Mouse (Mus musculus): Measurements from ENCODE around the gene Erlin1. TPM values are rescaled to one million over a fixed set of nuclear protein-coding genes. Genes with fewer than 3 reads are reported as not detected.
A peak's percentile ranks its signal among the peaks of the same experiment; 100 is the strongest.

The Erlin1 gene
- total and polyA plus RNA-seq, 3 experiments: 9.7 to 26.6 (median 22.7) TPM

GRCm38 (mm10) chr19:44111706-44112105 is 42.1 kb upstream of the Erlin1 start:
- peaks cover 35 to 73% of the 10 kb centered on the region in 2 experiments for H3K36me3 ChIP-seq (replicated peaks in 1 of 2; ENCODE audit: control insufficient read depth in 1 of 2, insufficient read depth in 1 of 2, low read length in 1 of 2)

DNA sequence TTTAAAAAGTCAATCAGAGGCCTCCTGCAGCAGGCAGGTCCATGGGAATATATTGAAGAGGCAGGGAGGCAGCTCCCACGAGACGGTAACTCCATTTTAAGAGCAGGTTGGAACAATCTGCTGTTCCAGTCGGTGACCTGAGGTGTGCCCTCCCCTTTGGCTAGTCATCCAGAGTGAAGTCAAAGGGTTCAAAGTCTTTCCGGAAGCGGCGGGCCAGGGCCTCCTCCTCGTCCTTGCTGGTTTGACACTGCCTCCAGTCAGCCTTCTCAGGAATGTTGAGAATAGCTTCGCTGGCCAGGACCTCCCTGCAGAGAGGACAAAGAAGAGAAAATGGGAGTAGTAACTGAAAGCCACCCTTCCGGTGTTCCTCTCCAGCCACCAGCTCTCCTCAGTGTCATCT is 40.8 kb upstream of the Erlin1 start:
- no peak for TF ChIP-seq EP300 (IDR thresholded peaks at IDR 0.05; ENCODE audit: low read length)
- TF ChIP-seq MXI1 (IDR thresholded peaks at IDR 0.05; ENCODE audit: low read depth, low read length): no peak
- TF ChIP-seq MAFK (IDR thresholded peaks at IDR 0.05; ENCODE audit: insufficient replicate concordance, low read length): no peak
- no peak for TF ChIP-seq MEF2A (IDR thresholded peaks at IDR 0.05; ENCODE audit: borderline replicate concordance, low read depth, low read length)
- TF ChIP-seq ELF1 (IDR thresholded peaks at IDR 0.05; ENCODE audit: low read depth, low read length): no peak
- TF ChIP-seq NRF1 (IDR thresholded peaks at IDR 0.05; ENCODE audit: low read depth, low read length): no peak
- no peak for TF ChIP-seq POLR2AphosphoS2 (IDR thresholded peaks at IDR 0.05; ENCODE audit: low read depth, low read length)
- TF ChIP-seq ZKSCAN1 (IDR thresholded peaks at IDR 0.05; ENCODE audit: borderline replicate concordance, low read depth, low read length): no peak
- TF ChIP-seq SIN3A (IDR thresholded peaks at IDR 0.05; ENCODE audit: low read length): no peak
- no peak overlapping the region for H3K27ac ChIP-seq (ENCODE audit: insufficient read depth, low read depth)
- no peaks in the 10 kb centered on the region for H3K27me3 ChIP-seq (replicated peaks)
- no peak overlapping the region for H3K4me3 ChIP-seq (replicated peaks in 1 of 3; ENCODE audit: low read depth in 2 of 3, low read length in 2 of 3, poor library complexity in 1 of 3)
- peaks cover 28 to 64% of the 10 kb centered on the region in 2 experiments for H3K36me3 ChIP-seq (replicated peaks in 1 of 2; ENCODE audit: control insufficient read depth in 1 of 2, insufficient read depth in 1 of 2, low read length in 1 of 2)
- no peaks in the 10 kb centered on the region for H3K9me3 ChIP-seq (replicated peaks; ENCODE audit: low read length)
- no peak for DNase-seq (ENCODE audit: extremely low read depth)
- in situ Hi-C loops (cut with MboI; ENCODE audit: low pct_ligation_motif_present, low pct_unique_long_range_greater_than_20kb, low sequenced_read_pairs): no loop called here
- H3K4me2 ChIP-seq (ENCODE audit: insufficient read depth, low read depth, poor library complexity, severe bottlenecking): no peak overlapping the region
- peaks cover 6 to 22% of the 10 kb centered on the region in 2 experiments for H3K4me1 ChIP-seq (ENCODE audit: control insufficient read depth in 1 of 2, insufficient read depth in 2 of 2)
- dilution Hi-C loops (cut with MboI; ENCODE audit: extremely low pct_ligation_motif_present, extremely low pct_unique_long_range_greater_than_20kb, low sequenced_read_pairs): no loop called here
- H3K9ac ChIP-seq (ENCODE audit: insufficient read depth, low read depth): no peak overlapping the region
- peaks cover 18% of the 10 kb centered on the region for H3K79me2 ChIP-seq (replicated peaks; ENCODE audit: control insufficient read depth, extremely low read depth, insufficient read depth, poor library complexity, severe bottlenecking)

More at GRCm38 (mm10) chr19:44111706-44112105, 42.1 kb upstream of the Erlin1 start:
- DNase-seq (ENCODE audit: extremely low read depth): no peak
- no peak for TF ChIP-seq PAX5 (IDR thresholded peaks at IDR 0.05; ENCODE audit: low read length)
- TF ChIP-seq ZC3H11A (IDR thresholded peaks at IDR 0.05; ENCODE audit: low read depth, low read length): no peak
- no peak for TF ChIP-seq ELF1 (IDR thresholded peaks at IDR 0.05; ENCODE audit: low read depth, low read length)
- TF ChIP-seq KAT2A (IDR thresholded peaks at IDR 0.05; ENCODE audit: insufficient replicate concordance, low read length): no peak
- no peak for TF ChIP-seq MAX (IDR thresholded peaks at IDR 0.05; ENCODE audit: low read length)
- peak in 1 of 2 experiments; percentile 45; a peak in 2 of 4 replicates for TF ChIP-seq CTCF (conservative IDR thresholded peaks at IDR 0.05 in 1 of 2, IDR thresholded peaks at IDR 0.05 in 1 of 2; ENCODE audit: low read depth in 2 of 2, low read length in 2 of 2)
- TF ChIP-seq RAD21 (IDR thresholded peaks at IDR 0.05; ENCODE audit: low read depth, low read length): no peak; the same call in none of the 2 replicates
- no peaks in the 10 kb centered on the region for H3K27me3 ChIP-seq (replicated peaks)
- peaks cover 5% of the 10 kb centered on the region for H3K79me2 ChIP-seq (replicated peaks; ENCODE audit: control insufficient read depth, extremely low read depth, insufficient read depth, poor library complexity, severe bottlenecking)
- no peaks in the 10 kb centered on the region for H3K9me3 ChIP-seq (replicated peaks; ENCODE audit: low read length)
- in situ Hi-C loops (cut with MboI; ENCODE audit: low pct_ligation_motif_present, low pct_unique_long_range_greater_than_20kb, low sequenced_read_pairs): no loop called here
- no peak overlapping the region for H3K4me3 ChIP-seq (replicated peaks in 1 of 3; ENCODE audit: low read depth in 2 of 3, low read length in 2 of 3, poor library complexity in 1 of 3)
- peaks cover 12 to 25% of the 10 kb centered on the region in 2 experiments for H3K4me1 ChIP-seq (ENCODE audit: control insufficient read depth in 1 of 2, insufficient read depth in 2 of 2)
- H3K4me2 ChIP-seq (ENCODE audit: insufficient read depth, low read depth, poor library complexity, severe bottlenecking): no peak overlapping the region
- dilution Hi-C loops (cut with MboI; ENCODE audit: extremely low pct_ligation_motif_present, extremely low pct_unique_long_range_greater_than_20kb, low sequenced_read_pairs): no loop called here
- H3K9ac ChIP-seq (ENCODE audit: insufficient read depth, low read depth): no peak overlapping the region
- no peak overlapping the region for H3K27ac ChIP-seq (ENCODE audit: insufficient read depth, low read depth)
